Mouse (Mus musculus) lung, embryonic 16.5 days (tissue): ENCODE data around the gene Tbc1d30. TPM values are rescaled to one million over a fixed set of nuclear protein-coding genes. Genes with fewer than 3 reads are reported as not detected.

Experiments used
- ATAC-seq: fragments of 200-750 bp; cut with Nextera tagmentation; 2 replicates; pipeline ENCODE4 v1.8.0; 2017; ENCODE audit warnings: low read depth, mild to moderate bottlenecking, moderate library complexity
- H3K27ac ChIP-seq: fragments of 300-500 bp; sonication (generic); 2 replicates; pipeline ENCODE4 v1.5.1; 2014; ENCODE audit warnings: mild to moderate bottlenecking, control low read depth, low read length
- H3K27me3 ChIP-seq: fragments of 300-500 bp; sonication (generic); 2 replicates; pipeline ENCODE4 v1.6.1; 2014; ENCODE audit warnings: low read depth, low read length, mixed read lengths; ENCODE audit not compliant: control insufficient read depth, insufficient read depth
- H3K36me3 ChIP-seq: fragments of 300-500 bp; sonication (generic); 2 replicates; pipeline ENCODE4 v1.6.1; 2014; ENCODE audit warnings: low read length; ENCODE audit not compliant: control insufficient read depth, insufficient read depth
- H3K4me1 ChIP-seq: fragments of 300-500 bp; sonication (generic); replicated peaks from 2 replicates; pipeline ENCODE4 v1.6.1; 2014; ENCODE audit warnings: low read length, mixed read lengths; ENCODE audit not compliant: control insufficient read depth, insufficient read depth
- H3K4me2 ChIP-seq: fragments of 300-500 bp; sonication (generic); 2 replicates; pipeline ENCODE4 v1.6.1; 2014; ENCODE audit warnings: low read depth, low read length, control low read depth
- H3K4me3 ChIP-seq: fragments of 300-500 bp; sonication (generic); 2 replicates; pipeline ENCODE4 v1.5.1; 2014; ENCODE audit warnings: mild to moderate bottlenecking, low read length, control low read depth
- H3K9ac ChIP-seq: fragments of 300-500 bp; sonication (generic); 2 replicates; pipeline ENCODE4 v1.6.1; 2014; ENCODE audit warnings: low read length, control low read depth
- H3K9me3 ChIP-seq: fragments of 300-500 bp; sonication (generic); 2 replicates; pipeline ENCODE4 v1.6.1; 2016; ENCODE audit warnings: low read length; ENCODE audit not compliant: control insufficient read depth
- WGBS: fragments of 180-500 bp; shearing (Covaris S2); extraction: QIAGEN DNeasy Blood & Tissue Kit; methylation state at CpG from one replicate; pipeline ENCODE4 v1.1.7; 2014; 5-methylcytosine and 5-hydroxymethylcytosine counted together
- polyA plus RNA-seq: library from polyadenylated mRNA; unstranded; fragments of >200 nt; fragmentation: Nextera tagmentation; extraction: Ambion mirVana; gene quantifications from 2 replicates; pipeline ENCODE4 v1.2.1, GENCODE M21; 2015

Gene Tbc1d30
- 2.8 and 3.0 TPM in 2 replicates for polyA plus RNA-seq

DNA sequence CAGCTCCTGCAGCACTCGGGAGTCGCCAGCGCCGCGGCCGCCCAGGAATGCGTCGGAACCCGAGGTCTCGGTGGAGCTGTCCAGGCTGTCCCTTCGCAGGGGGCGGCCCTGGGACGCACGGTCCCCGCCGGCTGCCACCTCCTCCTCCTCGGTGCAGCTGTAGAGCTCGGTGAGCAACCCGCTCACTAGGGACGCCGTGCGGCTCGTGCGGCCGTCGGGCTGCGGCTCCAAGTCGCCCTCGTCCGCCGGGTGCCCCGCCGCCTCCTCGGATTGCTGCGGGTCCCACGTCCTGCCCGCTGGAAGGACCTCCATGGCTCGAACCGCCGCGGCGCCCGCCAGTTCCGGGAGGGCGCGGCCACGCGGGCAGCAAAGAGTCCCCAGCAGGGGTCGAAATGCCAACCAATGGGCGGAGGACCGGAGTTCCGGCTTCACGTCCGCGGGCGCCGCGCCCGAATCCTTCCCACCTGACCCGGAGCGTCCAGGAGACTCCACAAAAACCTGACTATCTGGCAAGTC is at the start of gene Tbc1d30:
TSS of gene Tbc1d30 (minus strand) at position 213 of the 516 bp plus-strand sequence.
- Histone ChIP-seq H3K4me2 (peak within 1 kb of the TSS; percentile 86), H3K4me1 (peaks cover 5% of the 10 kb centered on the region), H3K36me3 (no peaks in the 10 kb centered on the region), H3K4me3 (peak within 1 kb of the TSS; percentile 67), H3K9me3 (no peaks in the 10 kb centered on the region), H3K27me3 (peaks cover 8% of the 10 kb centered on the region), H3K27ac (peak within 1 kb of the TSS; percentile 74), H3K9ac (peak within 1 kb of the TSS; percentile 73)
- WGBS: 0% methylated on average over 53 of the region's 61 CpGs
- peak; percentile 85 for ATAC-seq

DNA sequence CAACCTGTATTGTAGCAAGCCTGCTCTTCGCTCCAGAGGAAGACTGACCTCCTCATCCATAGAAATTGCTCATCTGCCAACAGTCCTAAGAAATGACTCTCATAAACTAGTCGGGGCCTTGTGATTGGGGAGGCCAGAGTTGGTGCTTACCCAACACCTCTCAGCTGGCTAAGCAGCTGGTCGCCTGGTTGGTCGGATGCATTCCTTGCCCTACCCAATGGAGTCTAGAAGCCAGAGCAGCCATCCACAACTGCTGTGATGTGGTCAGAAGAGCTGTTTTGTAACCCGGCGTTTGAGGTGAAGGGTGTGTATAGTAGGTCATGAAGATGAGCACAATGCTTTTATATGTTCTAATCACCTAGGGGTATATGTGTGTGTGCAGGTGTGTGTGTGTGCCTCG is 47.5 kb upstream of the Tbc1d30 start:
- Histone ChIP-seq H3K4me3 (no peak overlapping the region), H3K27me3 (no peaks in the 10 kb centered on the region), H3K9ac (no peak overlapping the region), H3K4me2 (no peak overlapping the region), H3K36me3 (peaks cover 2% of the 10 kb centered on the region; the same call in 1 of the 2 replicates), H3K27ac (no peak overlapping the region), H3K9me3 (no peaks in the 10 kb centered on the region), H3K4me1 (peaks cover 10% of the 10 kb centered on the region)
- WGBS: 81% methylated on average over 7 of the region's 7 CpGs
- ATAC-seq: no peak

DNA sequence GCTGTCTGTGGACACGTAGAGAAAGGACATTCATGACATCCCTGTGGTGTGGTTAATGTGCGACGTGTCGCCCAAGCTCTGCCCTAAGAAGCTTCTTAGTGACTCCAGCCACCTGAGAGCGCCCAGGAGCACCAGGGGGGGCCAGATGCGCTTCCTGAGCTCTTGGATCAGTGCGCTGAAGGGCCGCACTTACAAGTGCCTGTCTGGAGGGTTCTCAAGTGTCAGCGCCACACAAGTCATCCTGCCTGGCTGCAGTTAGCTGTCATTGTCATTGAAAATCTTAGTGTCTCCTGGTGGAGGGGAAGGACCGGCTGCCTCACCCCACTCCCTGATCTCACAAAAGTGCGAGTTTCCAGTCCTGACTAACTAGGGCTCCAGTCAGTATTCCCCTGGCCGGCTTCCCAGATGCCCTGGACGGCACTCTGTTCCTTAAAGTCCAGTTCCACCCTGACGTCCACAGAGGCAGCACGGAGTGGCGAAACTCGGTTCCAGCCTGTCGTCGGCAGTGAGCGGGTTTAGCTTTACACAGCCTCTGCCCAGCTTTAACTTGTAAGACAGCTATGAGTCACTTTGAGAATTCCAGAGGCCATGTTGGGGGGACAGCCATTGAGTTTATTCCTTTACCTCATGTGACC is 44.6 kb upstream of the Tbc1d30 start:
- Histone ChIP-seq H3K4me1 (peaks cover 10% of the 10 kb centered on the region), H3K27me3 (no peaks in the 10 kb centered on the region), H3K4me2 (no peak overlapping the region), H3K9me3 (no peaks in the 10 kb centered on the region), H3K36me3 (peaks cover 14% of the 10 kb centered on the region), H3K4me3 (no peak overlapping the region), H3K27ac (no peak overlapping the region), H3K9ac (no peak overlapping the region)
- WGBS: 64% methylated on average over 20 of the region's 20 CpGs
- ATAC-seq: no peak

DNA sequence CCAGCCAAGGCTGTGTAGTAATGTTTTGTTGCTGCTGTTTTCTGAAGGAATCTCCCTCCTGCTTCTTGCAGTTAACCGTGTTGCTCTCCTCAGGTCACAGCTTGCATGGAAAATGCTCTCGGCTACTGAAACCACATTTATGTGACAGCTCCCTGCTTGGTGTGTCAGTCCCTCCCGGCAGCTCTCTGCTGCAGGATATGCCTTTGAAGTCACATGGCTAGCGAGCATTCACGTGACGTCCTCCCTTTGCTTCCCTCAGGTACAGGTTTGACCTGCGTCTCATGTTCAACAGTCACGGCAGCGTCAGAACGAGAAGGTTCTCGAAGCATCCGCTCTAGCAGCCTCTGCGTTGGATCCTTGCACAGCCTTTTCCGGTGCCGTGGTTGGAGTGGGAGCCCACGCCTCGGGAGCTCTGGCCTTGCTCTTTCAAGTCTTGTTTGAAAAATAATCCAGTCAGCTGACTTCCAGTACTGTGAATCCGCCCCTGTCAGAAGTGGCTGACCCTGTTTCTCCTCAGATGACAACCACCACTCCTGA is 43.8 kb upstream of the Tbc1d30 start:
- no peak for ATAC-seq
- Histone ChIP-seq H3K9ac (no peak overlapping the region), H3K9me3 (no peaks in the 10 kb centered on the region), H3K4me2 (no peak overlapping the region), H3K27me3 (no peaks in the 10 kb centered on the region), H3K27ac (no peak overlapping the region), H3K4me3 (no peak overlapping the region), H3K4me1 (peaks cover 10% of the 10 kb centered on the region), H3K36me3 (peaks cover 15% of the 10 kb centered on the region)
- whole genome bisulfite sequencing: 56% methylated on average over 18 of the region's 18 CpGs

DNA sequence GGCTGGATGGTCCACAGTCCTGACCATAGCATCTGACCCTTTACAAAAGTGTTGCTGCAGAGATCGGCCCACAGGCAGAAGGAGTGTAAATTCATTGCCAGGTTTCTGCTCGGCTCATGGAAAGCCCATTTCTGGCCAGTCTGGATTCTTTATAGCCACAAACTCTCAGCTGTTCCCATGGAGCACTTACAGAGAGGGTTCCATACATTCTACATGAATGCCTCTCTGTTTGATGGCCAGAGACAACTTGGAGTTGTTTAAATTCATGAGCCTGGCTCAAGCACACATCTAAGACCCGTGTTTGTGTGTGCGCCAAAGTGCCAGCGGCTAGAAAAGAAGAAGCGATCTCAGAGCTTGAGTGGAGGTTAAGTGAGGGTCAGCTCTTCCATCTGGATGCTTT is 43.2 kb upstream of the Tbc1d30 start:
- no peak overlapping the region for H3K4me2 ChIP-seq
- ATAC-seq: no peak
- H3K27me3 ChIP-seq: no peaks in the 10 kb centered on the region
- no peaks in the 10 kb centered on the region for H3K9me3 ChIP-seq
- no peak overlapping the region for H3K4me3 ChIP-seq
- H3K27ac ChIP-seq: no peak overlapping the region
- H3K4me1 ChIP-seq: peaks cover 10% of the 10 kb centered on the region
- H3K9ac ChIP-seq: no peak overlapping the region
- 37% methylated on average over 6 of the region's 6 CpGs for WGBS
- peaks cover 16% of the 10 kb centered on the region for H3K36me3 ChIP-seq

DNA sequence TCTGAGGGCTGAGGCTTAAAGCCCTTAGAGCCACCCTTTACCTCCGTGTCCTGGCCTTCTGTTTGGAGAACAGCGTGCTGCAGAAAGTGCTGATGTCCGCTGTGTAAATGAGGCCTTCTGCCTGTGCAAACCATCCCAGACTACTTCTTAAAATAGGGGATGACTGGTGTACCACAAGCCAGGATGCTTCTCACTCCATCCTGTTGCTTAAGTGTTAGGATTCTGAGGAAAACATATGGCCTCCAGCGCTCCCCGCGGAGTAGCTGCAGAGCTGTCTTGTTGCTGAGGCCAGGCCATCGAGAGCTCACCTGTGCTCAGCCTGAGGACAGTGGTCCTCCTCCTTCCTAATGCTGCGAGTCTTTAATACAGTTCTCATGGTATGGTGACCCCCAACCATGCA is 40.8 kb upstream of the Tbc1d30 start:
- no peaks in the 10 kb centered on the region for H3K9me3 ChIP-seq
- 94% methylated on average over 8 of the region's 8 CpGs for WGBS
- no peak overlapping the region for H3K4me2 ChIP-seq
- H3K9ac ChIP-seq: no peak overlapping the region
- H3K27me3 ChIP-seq: no peaks in the 10 kb centered on the region
- peaks cover 12% of the 10 kb centered on the region for H3K4me1 ChIP-seq
- H3K36me3 ChIP-seq: peaks cover 24% of the 10 kb centered on the region
- no peak overlapping the region for H3K27ac ChIP-seq
- ATAC-seq: no peak
- no peak overlapping the region for H3K4me3 ChIP-seq

DNA sequence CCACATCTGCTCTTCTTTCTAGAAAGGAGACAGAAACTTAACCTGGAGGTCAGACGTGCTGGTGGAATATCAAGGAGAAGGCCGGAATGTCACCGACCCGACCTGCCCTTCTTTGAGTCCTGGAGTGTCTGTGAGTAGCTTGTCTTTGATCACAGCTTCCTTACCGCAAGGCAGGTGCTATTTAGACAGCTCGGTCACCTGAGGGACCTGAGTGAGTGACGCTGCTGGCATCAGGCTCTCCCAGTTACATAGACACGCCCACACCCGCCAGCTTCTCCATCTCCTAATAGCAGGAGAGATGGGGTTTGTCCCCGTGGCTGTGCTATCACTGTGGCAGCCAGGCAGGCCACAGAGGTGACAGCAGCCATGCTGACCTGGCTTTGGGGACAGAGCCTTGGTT is 39.5 kb upstream of the Tbc1d30 start:
- no peak overlapping the region for H3K4me2 ChIP-seq
- WGBS: 53% methylated on average over 10 of the region's 10 CpGs
- H3K9me3 ChIP-seq: no peaks in the 10 kb centered on the region
- ATAC-seq: no peak
- H3K27ac ChIP-seq: no peak overlapping the region
- peak overlapping the region; percentile 10; the same call in 1 of the 2 replicates for H3K9ac ChIP-seq
- no peak overlapping the region for H3K4me3 ChIP-seq
- peaks cover 24% of the 10 kb centered on the region for H3K36me3 ChIP-seq
- H3K4me1 ChIP-seq: peaks cover 18% of the 10 kb centered on the region
- no peaks in the 10 kb centered on the region for H3K27me3 ChIP-seq

DNA sequence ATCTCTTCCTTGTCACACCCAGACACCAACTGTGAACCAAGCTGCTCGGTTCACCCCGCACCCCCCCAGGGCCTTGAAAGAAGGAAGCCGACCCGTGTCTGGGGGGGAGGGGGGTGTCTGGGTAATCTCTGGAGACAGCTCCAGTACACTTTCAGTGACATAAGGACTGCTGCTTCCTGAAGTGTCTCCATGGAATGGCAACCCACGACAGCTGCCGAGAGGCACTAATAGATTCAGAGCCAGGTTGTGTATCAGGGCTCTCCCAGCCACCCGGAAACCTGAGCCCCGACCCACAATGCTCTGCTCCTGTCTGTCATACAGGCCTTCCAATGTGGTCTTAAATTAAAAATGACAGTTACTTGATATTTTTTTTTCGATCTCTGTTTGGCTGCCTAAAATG is 35.3 kb upstream of the Tbc1d30 start:
- no peaks in the 10 kb centered on the region for H3K9me3 ChIP-seq

DNA sequence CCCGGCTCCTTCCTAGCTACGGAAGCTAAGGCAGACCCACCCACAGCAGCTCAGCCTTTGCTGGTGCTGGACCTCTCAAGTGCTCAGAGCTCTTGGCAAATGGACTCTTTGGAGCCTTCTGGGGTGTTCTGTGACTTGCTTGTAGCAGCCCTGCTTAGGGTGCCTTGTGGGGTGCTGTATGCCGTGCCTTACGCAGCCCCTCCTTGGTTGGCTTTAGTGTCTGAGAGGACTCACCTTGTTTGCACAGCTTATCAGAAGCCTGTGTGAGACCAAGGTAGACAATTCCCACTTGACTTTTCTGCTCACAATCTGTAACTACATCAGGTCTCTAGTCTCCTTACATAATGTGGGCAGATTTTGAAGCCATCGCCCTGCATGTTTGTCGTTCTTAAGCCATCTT is 34.6 kb upstream of the Tbc1d30 start:
- WGBS: 69% methylated on average over 6 of the region's 6 CpGs
- Histone ChIP-seq H3K4me3 (no peak overlapping the region), H3K4me1 (peaks cover 8% of the 10 kb centered on the region), H3K9ac (no peak overlapping the region), H3K4me2 (no peak overlapping the region), H3K27me3 (no peaks in the 10 kb centered on the region), H3K36me3 (peaks cover 29% of the 10 kb centered on the region), H3K27ac (no peak overlapping the region), H3K9me3 (no peaks in the 10 kb centered on the region)
- ATAC-seq: 0 out of 2 replicates have a peak, but pooled peaks have one; percentile 34

More for the DNA sequence above, 35.3 kb upstream of the Tbc1d30 start:
- ATAC-seq: peak; percentile 40
- WGBS: 15% methylated on average over 9 of the region's 9 CpGs
- Histone ChIP-seq H3K4me3 (no peak overlapping the region), H3K4me1 (peaks cover 8% of the 10 kb centered on the region), H3K27ac (peak overlapping the region; percentile 16; the same call in 1 of the 2 replicates), H3K4me2 (no peak overlapping the region), H3K27me3 (no peaks in the 10 kb centered on the region), H3K36me3 (peaks cover 26% of the 10 kb centered on the region), H3K9ac (no peak overlapping the region)
